Mouse (Mus musculus): ENCODE results near the gene Olfr323. TPM values are rescaled to one million over a fixed set of nuclear protein-coding genes. Genes with fewer than 3 reads are reported as not detected.
A peak's percentile ranks its signal among the peaks of the same experiment; 100 is the strongest.

The Olfr323 gene
- polyA plus RNA-seq, 1 experiment from 2014 or later, result not detected

DNA sequence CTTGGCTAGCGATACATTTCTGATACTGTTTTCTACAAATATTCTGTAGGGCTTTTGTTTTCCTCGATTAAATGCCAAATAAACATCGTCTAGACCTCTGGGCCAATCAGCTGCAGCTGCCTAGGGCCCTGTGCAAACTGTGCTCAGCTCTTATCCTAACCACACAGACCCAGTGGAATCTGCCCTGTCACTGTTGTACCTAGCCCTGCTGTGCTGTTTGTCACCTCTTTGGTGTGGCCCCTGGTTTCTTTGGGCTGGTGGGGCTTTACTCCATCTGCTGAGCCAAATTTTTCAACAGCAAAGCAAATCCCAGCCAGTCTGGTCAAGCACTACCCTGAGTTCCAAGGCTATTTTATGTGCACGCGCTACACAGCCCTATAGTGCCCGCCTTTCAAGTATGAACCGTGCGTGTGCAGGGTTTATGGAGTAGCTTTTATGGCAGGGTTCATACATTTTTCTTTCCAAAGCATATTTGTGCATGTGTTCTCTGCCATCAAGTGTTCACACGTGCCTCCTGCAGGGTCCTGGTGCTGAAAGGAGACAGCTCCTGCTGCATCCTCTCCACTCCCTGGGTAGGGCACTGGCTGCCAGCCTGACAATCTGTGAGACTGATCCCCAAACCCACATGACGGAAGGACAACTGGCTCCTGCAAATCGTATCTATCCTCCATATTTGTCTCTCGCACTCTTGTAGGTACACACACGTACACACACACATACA, 11.5 kb upstream of the Olfr323 start:
- Histone ChIP-seq H3K27me3 (ENCODE audit: insufficient read depth, low read length) (0 out of 2 replicates have a peak, but pooled peaks cover 10% of the 10 kb centered on the region), H3K4me3 (replicated peaks; ENCODE audit: low read depth, low read length) (no peak overlapping the region), H3K27ac (no peak overlapping the region), H3K9ac (ENCODE audit: low read depth, low read length) (no peak overlapping the region), H3K4me1 (replicated peaks; ENCODE audit: insufficient read depth, low read length) (no peaks in the 10 kb centered on the region), H3K9me3 (replicated peaks; ENCODE audit: low read length) (no peaks in the 10 kb centered on the region), H3K4me2 (ENCODE audit: low read length) (no peak overlapping the region), H3K36me3 (ENCODE audit: insufficient read depth, low read length) (no peaks in the 10 kb centered on the region)
- ATAC-seq (replicated peaks; ENCODE audit: low FRiP score, low read depth) (no peak), DNase-seq (ENCODE audit: low spot score) (no peak)
- 84% methylated on average over 13 of the region's 13 CpGs for WGBS
- no peak for TF ChIP-seq CTCF (IDR thresholded peaks at IDR 0.05; ENCODE audit: low read depth)

DNA sequence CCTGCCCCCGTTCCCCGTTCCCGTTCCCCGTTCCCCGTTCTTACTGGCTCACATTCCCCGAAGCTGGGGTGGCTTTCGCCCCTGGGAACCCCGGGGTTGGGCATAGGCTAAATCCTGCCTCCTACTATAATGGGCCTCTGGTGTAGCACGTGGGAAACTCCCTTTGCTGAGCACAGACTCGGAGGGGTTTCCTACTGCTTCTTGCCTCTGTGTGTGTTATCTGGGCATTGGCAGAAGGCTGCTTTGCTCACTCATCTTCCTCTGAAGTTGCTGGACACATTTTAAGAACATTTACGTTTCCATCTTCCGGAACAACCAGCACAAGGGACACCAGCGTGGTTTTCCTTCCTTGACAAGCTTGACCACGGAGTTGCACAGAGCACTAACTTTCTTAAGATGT, 10.8 kb upstream of the Olfr323 start:
- ATAC-seq (replicated peaks; ENCODE audit: low FRiP score, low read depth) (no peak), DNase-seq (ENCODE audit: low spot score) (no peak)
- Histone ChIP-seq H3K36me3 (ENCODE audit: insufficient read depth, low read length) (no peaks in the 10 kb centered on the region), H3K4me2 (ENCODE audit: low read length) (peak overlapping the region; percentile 57; the same call in 1 of the 2 replicates), H3K9ac (ENCODE audit: low read depth, low read length) (no peak overlapping the region), H3K27ac (no peak overlapping the region), H3K9me3 (replicated peaks; ENCODE audit: low read length) (no peaks in the 10 kb centered on the region), H3K4me1 (replicated peaks; ENCODE audit: insufficient read depth, low read length) (no peaks in the 10 kb centered on the region), H3K4me3 (replicated peaks; ENCODE audit: low read depth, low read length) (0 out of 2 replicates have a peak overlapping the region, but pooled peaks have one; percentile 20), H3K27me3 (ENCODE audit: insufficient read depth, low read length) (0 out of 2 replicates have a peak, but pooled peaks cover 10% of the 10 kb centered on the region)
- 26% methylated on average over 14 of the region's 14 CpGs for WGBS
- TF ChIP-seq CTCF (IDR thresholded peaks at IDR 0.05; ENCODE audit: low read depth), result no peak

DNA sequence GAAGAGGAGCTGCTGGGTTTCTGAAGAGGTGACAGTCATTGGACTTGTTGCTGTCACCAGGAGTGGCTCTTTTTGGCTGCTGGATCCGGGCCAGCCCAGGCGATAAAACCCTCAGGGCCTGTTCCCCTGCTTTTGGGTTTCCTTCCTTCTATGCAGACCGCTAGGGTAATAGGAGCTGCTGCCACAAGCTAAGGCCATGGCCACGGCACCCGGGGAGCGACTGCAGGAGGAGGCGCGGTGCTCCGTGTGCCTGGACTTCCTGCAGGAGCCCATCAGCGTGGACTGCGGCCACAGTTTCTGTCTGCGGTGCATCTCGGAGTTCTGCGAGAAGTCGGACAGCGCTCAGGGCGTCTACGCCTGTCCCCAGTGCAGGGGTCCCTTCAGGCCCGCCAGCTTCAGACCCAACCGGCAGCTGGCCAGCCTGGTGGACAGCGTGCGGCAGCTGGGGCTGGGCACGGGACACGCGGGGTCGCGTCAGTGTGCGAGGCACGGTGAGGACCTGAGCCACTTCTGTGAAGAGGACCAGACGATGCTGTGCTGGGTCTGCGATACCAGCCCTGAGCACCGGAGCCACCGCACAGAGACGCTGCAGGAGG, 10.1 kb upstream of the Olfr323 start, which contains the start of gene Trim58:
Trim58 (plus strand) TSS at position 194 of the 596 bp plus-strand sequence.
- peak within 1 kb of the TSS; percentile 18; the same call in 1 of the 2 replicates for H3K9ac ChIP-seq (ENCODE audit: low read depth, low read length)
- no peak within 1 kb of the TSS for H3K27ac ChIP-seq
- DNase-seq (ENCODE audit: low spot score), result peak; percentile 34
- no peaks in the 10 kb centered on the region for H3K36me3 ChIP-seq (ENCODE audit: insufficient read depth, low read length)
- H3K4me1 ChIP-seq (replicated peaks; ENCODE audit: insufficient read depth, low read length), result no peaks in the 10 kb centered on the region
- WGBS, result 4% methylated on average over 34 of the region's 34 CpGs
- no peak; the same call in 1 of the 2 replicates for ATAC-seq (replicated peaks; ENCODE audit: low FRiP score, low read depth)
- 0 out of 2 replicates have a peak, but pooled peaks cover 10% of the 10 kb centered on the region for H3K27me3 ChIP-seq (ENCODE audit: insufficient read depth, low read length)
- H3K9me3 ChIP-seq (replicated peaks; ENCODE audit: low read length), result no peaks in the 10 kb centered on the region
- TF ChIP-seq CTCF (IDR thresholded peaks at IDR 0.05; ENCODE audit: low read depth), result no peak
- H3K4me2 ChIP-seq (ENCODE audit: low read length), result peak within 1 kb of the TSS; percentile 57
- H3K4me3 ChIP-seq (replicated peaks; ENCODE audit: low read depth, low read length), result peak within 1 kb of the TSS; percentile 20

DNA sequence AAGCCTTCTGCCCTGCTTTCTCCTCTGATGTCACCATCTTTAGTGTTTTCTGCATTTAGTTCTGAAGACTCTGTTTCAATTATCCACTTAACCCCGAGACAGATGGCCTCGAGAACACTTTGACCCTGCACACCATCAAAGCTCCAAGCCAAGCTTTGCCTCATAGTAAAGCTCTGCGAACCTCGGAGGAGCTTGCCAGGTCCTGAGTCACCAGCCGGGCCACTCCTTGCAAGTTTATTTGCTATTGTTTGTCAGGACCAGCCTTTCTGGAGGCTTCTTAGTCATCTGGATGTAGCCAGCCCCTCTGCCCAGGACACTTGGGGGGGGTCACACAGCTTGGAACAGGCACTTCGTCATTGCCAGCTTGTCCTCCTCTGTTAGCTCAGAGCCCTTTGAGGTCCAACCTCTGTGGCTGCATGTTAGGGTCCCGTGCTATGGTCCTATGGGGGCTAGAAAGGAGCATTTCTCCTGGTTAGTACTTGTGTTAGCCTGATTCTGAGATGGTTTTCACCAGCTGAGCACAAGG, 7.9 kb upstream of the Olfr323 start:
- DNase-seq (ENCODE audit: low spot score) (no peak), ATAC-seq (replicated peaks; ENCODE audit: low FRiP score, low read depth) (no peak)
- TF ChIP-seq CTCF (IDR thresholded peaks at IDR 0.05; ENCODE audit: low read depth), result no peak
- Histone ChIP-seq H3K4me1 (replicated peaks; ENCODE audit: insufficient read depth, low read length) (no peaks in the 10 kb centered on the region), H3K9ac (ENCODE audit: low read depth, low read length) (no peak overlapping the region), H3K36me3 (ENCODE audit: insufficient read depth, low read length) (no peaks in the 10 kb centered on the region), H3K4me2 (ENCODE audit: low read length) (no peak overlapping the region), H3K27me3 (ENCODE audit: insufficient read depth, low read length) (0 out of 2 replicates have a peak, but pooled peaks cover 10% of the 10 kb centered on the region), H3K9me3 (replicated peaks; ENCODE audit: low read length) (no peaks in the 10 kb centered on the region), H3K27ac (no peak overlapping the region), H3K4me3 (replicated peaks; ENCODE audit: low read depth, low read length) (no peak overlapping the region)
- 36% methylated on average over 7 of the region's 7 CpGs for whole genome bisulfite sequencing

DNA sequence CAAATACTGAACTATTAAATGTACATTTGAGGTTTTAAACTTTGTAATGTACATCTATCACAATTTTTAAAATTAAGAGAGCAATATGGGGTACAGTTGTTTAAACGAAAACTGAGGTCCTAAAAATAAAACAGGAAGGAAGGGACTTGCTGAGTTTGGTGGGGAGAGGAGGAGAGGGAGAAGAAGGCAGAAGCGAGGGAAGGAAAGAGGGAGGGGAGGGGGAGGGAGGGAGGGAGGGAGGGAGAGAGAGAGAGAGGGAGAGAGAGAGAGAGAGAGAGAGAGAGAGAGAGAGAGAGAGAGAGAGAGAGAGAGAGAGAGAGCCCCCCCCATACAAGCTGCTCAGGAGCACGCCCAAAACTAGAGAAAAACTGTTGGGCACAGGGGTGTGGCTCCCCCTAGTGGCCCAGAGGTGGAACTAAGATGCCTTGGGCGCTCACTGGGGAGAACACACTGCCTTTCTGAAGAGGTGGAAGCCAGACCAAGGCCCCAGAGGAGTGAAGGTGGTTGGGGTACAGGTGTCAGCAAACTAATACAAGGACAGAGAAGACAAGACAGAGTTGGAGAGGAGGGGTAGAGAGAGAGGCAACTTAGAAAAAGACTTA, 6.2 kb upstream of the Olfr323 start:
- WGBS, result 24% methylated on average over 4 of the region's 4 CpGs

DNA sequence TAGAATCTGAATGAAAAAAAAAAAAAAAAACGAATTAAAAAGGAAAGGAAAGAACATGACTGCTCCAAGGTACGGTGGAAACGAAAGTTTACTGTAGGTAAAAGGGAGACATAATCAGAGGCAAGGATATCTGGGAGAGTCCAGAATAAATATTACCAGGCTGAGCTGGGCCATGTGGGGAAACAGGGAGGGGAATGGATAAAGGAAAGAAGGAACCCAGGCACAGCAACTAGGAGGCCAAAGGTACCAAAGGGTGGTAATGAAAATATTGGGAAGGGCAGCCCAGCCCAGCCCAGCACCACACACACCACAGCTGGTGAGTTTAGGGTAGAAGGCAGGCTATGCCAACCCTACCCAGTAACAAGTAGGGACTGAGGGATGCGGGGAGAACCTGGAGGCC, 4.6 kb upstream of the Olfr323 start:
- Histone ChIP-seq H3K9ac (ENCODE audit: low read depth, low read length) (no peak overlapping the region), H3K27ac (no peak overlapping the region), H3K4me1 (replicated peaks; ENCODE audit: insufficient read depth, low read length) (no peaks in the 10 kb centered on the region), H3K4me2 (ENCODE audit: low read length) (no peak overlapping the region), H3K36me3 (ENCODE audit: insufficient read depth, low read length) (no peaks in the 10 kb centered on the region), H3K4me3 (replicated peaks; ENCODE audit: low read depth, low read length) (no peak overlapping the region), H3K27me3 (ENCODE audit: insufficient read depth, low read length) (no peaks in the 10 kb centered on the region), H3K9me3 (replicated peaks; ENCODE audit: low read length) (no peaks in the 10 kb centered on the region)
- 61% methylated on average over 4 of the region's 4 CpGs for WGBS
- ATAC-seq (replicated peaks; ENCODE audit: low FRiP score, low read depth) (no peak), DNase-seq (ENCODE audit: low spot score) (no peak)
- no peak for TF ChIP-seq CTCF (IDR thresholded peaks at IDR 0.05; ENCODE audit: low read depth)

More for the DNA sequence above, 6.2 kb upstream of the Olfr323 start:
- no peak overlapping the region for H3K4me2 ChIP-seq (ENCODE audit: low read length)
- no peaks in the 10 kb centered on the region for H3K9me3 ChIP-seq (replicated peaks; ENCODE audit: low read length)
- peak; percentile 78 for TF ChIP-seq CTCF (IDR thresholded peaks at IDR 0.05; ENCODE audit: low read depth)
- no peaks in the 10 kb centered on the region for H3K4me1 ChIP-seq (replicated peaks; ENCODE audit: insufficient read depth, low read length)
- 0 out of 2 replicates have a peak, but pooled peaks cover 10% of the 10 kb centered on the region for H3K27me3 ChIP-seq (ENCODE audit: insufficient read depth, low read length)
- H3K9ac ChIP-seq (ENCODE audit: low read depth, low read length), result no peak overlapping the region
- H3K36me3 ChIP-seq (ENCODE audit: insufficient read depth, low read length), result no peaks in the 10 kb centered on the region
- DNase-seq (ENCODE audit: low spot score) (peak; percentile 73), ATAC-seq (replicated peaks; ENCODE audit: low FRiP score, low read depth) (no peak)
- H3K27ac ChIP-seq, result no peak overlapping the region
- no peak overlapping the region for H3K4me3 ChIP-seq (replicated peaks; ENCODE audit: low read depth, low read length)

Measured in kidney, postnatal 0 days (tissue).